Mouse (Mus musculus) cortical plate, adult 2 months (tissue): ENCODE measurements around the gene Spata31d1a. TPM values are rescaled to one million over a fixed set of nuclear protein-coding genes. Genes with fewer than 3 reads are reported as not detected.

ENCODE experiments used
- H3K27ac ChIP-seq: fragments of 200-500 bp; 2 replicates; pipeline ENCODE4 v1.5.1; 2012; ENCODE audit warnings: low read length, control low read depth, inconsistent platforms; ENCODE audit not compliant: insufficient read depth
- H3K4me1 ChIP-seq: fragments of 200-500 bp; 2 replicates; pipeline ENCODE4 v1.6.1; 2011; ENCODE audit warnings: low read length; ENCODE audit not compliant: control insufficient read depth, insufficient read depth
- H3K4me3 ChIP-seq: fragments of 200-500 bp; 2 replicates; pipeline ENCODE4 v1.5.1; 2011; ENCODE audit warnings: mild to moderate bottlenecking, low read length, control low read depth; ENCODE audit not compliant: insufficient read depth
- CTCF ChIP-seq: fragments of 200-500 bp; IDR thresholded peaks from 2 replicates; pipeline ENCODE4 v1.5.1; 2011; ENCODE audit warnings: mild to moderate bottlenecking, control low read depth, low read length; ENCODE audit not compliant: insufficient read depth; ENCODE audit errors: extremely low read depth
- POLR2A ChIP-seq: fragments of 200-500 bp; IDR thresholded peaks from 2 replicates; pipeline ENCODE4 v1.6.1; 2011; ENCODE audit warnings: mild to moderate bottlenecking, low read length, control low read depth; ENCODE audit not compliant: insufficient read depth; ENCODE audit errors: extremely low read depth
- polyA plus RNA-seq: library from polyadenylated mRNA; depleted of rRNA; stranded (reverse); fragments of >200 nt; gene quantifications from 2 replicates; pipeline ENCODE4 v1.2.3, GENCODE M21; 2012

The Spata31d1a gene
- polyA plus RNA-seq, 1 experiment: 0.10 TPM

- Histone ChIP-seq H3K4me1 (peaks cover 2% of the 10 kb centered on the region; the same call in 1 of the 2 replicates), H3K4me3 (no peak overlapping the region), H3K27ac (no peak overlapping the region)
- TF ChIP-seq CTCF (no peak), POLR2A (no peak)
Observed at GRCm38 (mm10) chr13:59671521-59671920, 38.6 kb downstream of the Spata31d1a start.

- Histone ChIP-seq H3K4me1 (peaks cover 2% of the 10 kb centered on the region; the same call in 1 of the 2 replicates), H3K4me3 (no peak overlapping the region), H3K27ac (0 out of 2 replicates have a peak overlapping the region, but pooled peaks have one; percentile 36)
- no peak for TF ChIP-seq CTCF
- no peak for TF ChIP-seq POLR2A
Observed at GRCm38 (mm10) chr13:59669946-59670345, 40.2 kb downstream of the Spata31d1a start.

GRCm38 (mm10) chr13:59668501-59669093 lies 41.5 kb downstream of the Spata31d1a start:
- TF ChIP-seq CTCF: no peak
- TF ChIP-seq POLR2A: no peak
- H3K4me3 ChIP-seq: no peak overlapping the region
- H3K27ac ChIP-seq: peak overlapping the region; percentile 83
- peaks cover 2% of the 10 kb centered on the region; the same call in 1 of the 2 replicates for H3K4me1 ChIP-seq

DNA sequence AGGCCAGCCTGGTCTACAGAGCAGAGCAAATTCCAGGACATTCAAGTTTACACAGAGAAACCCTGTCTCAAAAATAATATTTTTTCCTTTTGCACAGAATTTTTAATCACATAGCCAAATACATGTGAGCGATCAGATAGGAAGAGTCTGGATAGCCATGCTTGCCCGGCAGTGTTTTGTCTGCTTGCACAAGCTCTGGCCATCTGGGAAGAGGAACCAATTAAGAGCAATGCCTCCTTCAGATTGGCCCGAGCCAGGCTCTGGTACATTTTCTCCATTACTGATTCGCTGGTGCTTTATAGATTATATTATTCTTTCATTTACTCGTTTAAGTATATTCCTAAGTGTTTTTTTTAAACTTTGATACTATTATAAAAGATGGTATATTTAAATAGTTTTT lies 42.4 kb downstream of the Spata31d1a start:
- no peak overlapping the region for H3K27ac ChIP-seq
- H3K4me3 ChIP-seq: no peak overlapping the region
- TF ChIP-seq CTCF (no peak), POLR2A (no peak)
- H3K4me1 ChIP-seq: peaks cover 2% of the 10 kb centered on the region; the same call in 1 of the 2 replicates

GRCm38 (mm10) chr13:59663939-59664712 lies 46.0 kb downstream of the Spata31d1a start:
- TF ChIP-seq POLR2A (no peak), CTCF (no peak)
- no peak overlapping the region for H3K4me3 ChIP-seq
- no peak overlapping the region for H3K27ac ChIP-seq
- no peaks in the 10 kb centered on the region for H3K4me1 ChIP-seq

- Histone ChIP-seq H3K4me1 (no peaks in the 10 kb centered on the region), H3K4me3 (no peak overlapping the region), H3K27ac (no peak overlapping the region)
- no peak for TF ChIP-seq CTCF
- TF ChIP-seq POLR2A: no peak
Observed at GRCm38 (mm10) chr13:59661966-59662365, 48.2 kb downstream of the Spata31d1a start.

DNA sequence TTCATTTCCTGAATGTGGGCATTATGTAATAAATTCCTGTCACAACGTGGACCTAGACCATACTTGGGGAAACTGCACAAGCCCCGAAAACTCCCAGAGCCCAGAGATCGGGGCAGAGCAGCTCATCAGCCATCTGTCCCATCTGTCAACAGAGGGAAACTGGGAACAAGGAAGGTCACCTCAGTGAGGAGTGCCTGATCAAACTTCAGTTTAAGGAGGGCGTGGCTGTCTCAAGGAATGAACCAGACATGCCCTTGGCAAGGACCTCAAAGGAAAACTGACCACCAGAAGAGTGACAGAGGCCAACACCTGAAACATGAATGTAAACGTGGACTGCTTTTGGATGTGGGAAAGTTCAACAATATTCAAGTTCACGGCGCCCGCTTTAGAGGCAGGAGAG lies 48.7 kb downstream of the Spata31d1a start:
- TF ChIP-seq CTCF: no peak
- TF ChIP-seq POLR2A: no peak
- H3K27ac ChIP-seq: no peak overlapping the region
- H3K4me3 ChIP-seq: no peak overlapping the region
- H3K4me1 ChIP-seq: no peaks in the 10 kb centered on the region

- TF ChIP-seq POLR2A (no peak), CTCF (no peak)
- H3K4me1 ChIP-seq: no peaks in the 10 kb centered on the region
- no peak overlapping the region for H3K27ac ChIP-seq
- no peak overlapping the region for H3K4me3 ChIP-seq
Observed at GRCm38 (mm10) chr13:59660371-59660770, 49.8 kb downstream of the Spata31d1a start.

GRCm38 (mm10) chr13:59657781-59658180 lies 52.3 kb downstream of the Spata31d1a start:
- Histone ChIP-seq H3K4me1 (no peaks in the 10 kb centered on the region), H3K4me3 (no peak overlapping the region), H3K27ac (no peak overlapping the region)
- TF ChIP-seq POLR2A: no peak
- no peak for TF ChIP-seq CTCF

GRCm38 (mm10) chr13:59656975-59657388 lies 53.1 kb downstream of the Spata31d1a start:
- Histone ChIP-seq H3K4me3 (no peak overlapping the region), H3K27ac (no peak overlapping the region), H3K4me1 (no peaks in the 10 kb centered on the region)
- TF ChIP-seq CTCF (no peak), POLR2A (no peak)
